Mouse (Mus musculus) forebrain, embryonic 10.5 days (tissue): ENCODE results near the gene Cacng8. TPM values are rescaled to one million over a fixed set of nuclear protein-coding genes. Genes with fewer than 3 reads are reported as not detected.

Experiments
- DNase-seq: peaks from one replicate; pipeline ENCODE4 v3.0.0-alpha.2; 2017; ENCODE audit warnings: low spot score; ENCODE audit errors: extremely low spot score
- H3K27ac ChIP-seq: fragments of 300-500 bp; sonication (generic); 2 replicates; pipeline ENCODE4 v1.5.1; 2016; ENCODE audit warnings: mild to moderate bottlenecking
- H3K27me3 ChIP-seq: fragments of 300-500 bp; sonication (generic); 2 replicates; pipeline ENCODE4 v1.6.1; 2016; ENCODE audit warnings: mild to moderate bottlenecking; ENCODE audit not compliant: poor library complexity, severe bottlenecking
- H3K36me3 ChIP-seq: fragments of 300-500 bp; sonication (generic); replicated peaks from 2 replicates; pipeline ENCODE4 v1.6.1; 2016; ENCODE audit warnings: mild to moderate bottlenecking, moderate library complexity
- H3K4me1 ChIP-seq: fragments of 300-500 bp; sonication (generic); 2 replicates; pipeline ENCODE4 v1.6.1; 2016
- H3K4me3 ChIP-seq: fragments of 300-500 bp; sonication (generic); 2 replicates; pipeline ENCODE4 v1.5.1; 2016; ENCODE audit warnings: mild to moderate bottlenecking, moderate library complexity
- H3K9me3 ChIP-seq: fragments of 300-500 bp; sonication (generic); 2 replicates; pipeline ENCODE4 v1.6.1; 2016; ENCODE audit warnings: mild to moderate bottlenecking, moderate library complexity
- WGBS: fragments of 180-500 bp; shearing (Covaris S2); methylation state at CpG from one replicate; pipeline ENCODE4 v1.1.7; 2016; 5-methylcytosine and 5-hydroxymethylcytosine counted together
- polyA plus RNA-seq: library from polyadenylated mRNA; unstranded; fragments of >200 nt; fragmentation: Nextera tagmentation; extraction: Ambion mirVana; gene quantifications from 2 replicates; pipeline ENCODE4 v1.2.1, GENCODE M21; 2016

Gene Cacng8
- polyA plus RNA-seq, 1 experiment from 2014 or later: 6.7 TPM

DNA sequence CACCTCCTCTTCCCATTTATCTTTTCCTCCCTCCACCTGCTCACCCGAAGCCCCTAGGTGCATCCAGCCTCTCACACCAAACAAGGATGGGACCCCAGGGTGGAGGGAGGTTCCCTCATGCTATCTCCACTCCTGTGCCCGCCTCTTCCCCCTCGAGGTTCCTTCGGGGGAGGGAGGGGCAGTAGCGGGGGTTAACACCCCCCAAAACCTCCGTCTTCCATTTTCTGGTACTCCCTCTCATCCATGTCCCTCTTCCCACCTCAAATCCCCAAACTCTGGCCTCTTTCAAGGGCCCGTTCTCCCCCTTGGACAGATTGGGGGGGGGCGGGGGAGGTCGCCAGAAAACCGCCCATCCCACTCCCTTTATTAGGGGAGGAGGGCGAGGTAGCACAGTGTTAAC is 22.9 kb upstream of the Cacng8 start:
- Histone ChIP-seq H3K9me3 (no peaks in the 10 kb centered on the region), H3K4me1 (peaks cover 26% of the 10 kb centered on the region), H3K27me3 (peaks cover 40% of the 10 kb centered on the region), H3K4me3 (peak overlapping the region; percentile 26; the same call in 1 of the 2 replicates), H3K36me3 (peaks cover 40% of the 10 kb centered on the region), H3K27ac (no peak overlapping the region)
- WGBS: 6% methylated on average over 11 of the region's 11 CpGs
- no peak for DNase-seq

- Histone ChIP-seq H3K36me3 (peaks cover 39% of the 10 kb centered on the region), H3K27ac (no peak overlapping the region), H3K27me3 (peaks cover 40% of the 10 kb centered on the region), H3K9me3 (no peaks in the 10 kb centered on the region), H3K4me1 (peaks cover 26% of the 10 kb centered on the region), H3K4me3 (no peak overlapping the region)
- no peak for DNase-seq
- WGBS: 24% methylated on average over 12 of the region's 12 CpGs
These were observed 22.2 kb upstream of the Cacng8 start for GRCm38 (mm10) chr7:3368311-3368710.

DNA sequence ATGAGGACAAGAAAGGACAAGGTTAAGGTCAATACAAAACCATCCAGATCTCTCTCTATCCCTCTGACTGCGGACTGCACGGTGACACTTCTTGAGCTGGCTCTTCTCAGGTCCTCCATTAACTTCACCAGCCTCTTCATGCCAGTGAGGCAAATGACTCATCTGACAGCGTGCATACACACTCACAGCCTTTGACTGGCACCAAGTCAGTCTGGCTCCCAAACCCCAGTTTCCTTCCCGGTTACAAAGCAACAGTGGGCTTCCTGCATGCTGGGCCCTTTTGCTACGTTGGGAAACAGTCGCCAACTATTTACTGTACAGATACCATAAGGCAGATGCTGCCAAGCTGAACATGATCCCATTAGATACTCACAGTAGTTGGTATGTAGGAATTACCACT is 21.3 kb upstream of the Cacng8 start:
- H3K36me3 ChIP-seq: peaks cover 31% of the 10 kb centered on the region
- no peak overlapping the region for H3K27ac ChIP-seq
- H3K4me1 ChIP-seq: peaks cover 26% of the 10 kb centered on the region
- no peak for DNase-seq
- no peaks in the 10 kb centered on the region for H3K9me3 ChIP-seq
- 81% methylated on average over 6 of the region's 6 CpGs for WGBS
- H3K4me3 ChIP-seq: no peak overlapping the region
- H3K27me3 ChIP-seq: peaks cover 40% of the 10 kb centered on the region

GRCm38 (mm10) chr7:3370407-3370806 is 20.1 kb upstream of the Cacng8 start:
- H3K36me3 ChIP-seq: peaks cover 18% of the 10 kb centered on the region
- 66% methylated on average over 4 of the region's 4 CpGs for WGBS
- H3K4me1 ChIP-seq: peaks cover 26% of the 10 kb centered on the region
- H3K27me3 ChIP-seq: peaks cover 31% of the 10 kb centered on the region
- no peak for DNase-seq
- no peak overlapping the region for H3K27ac ChIP-seq
- no peak overlapping the region for H3K4me3 ChIP-seq
- no peaks in the 10 kb centered on the region for H3K9me3 ChIP-seq

DNA sequence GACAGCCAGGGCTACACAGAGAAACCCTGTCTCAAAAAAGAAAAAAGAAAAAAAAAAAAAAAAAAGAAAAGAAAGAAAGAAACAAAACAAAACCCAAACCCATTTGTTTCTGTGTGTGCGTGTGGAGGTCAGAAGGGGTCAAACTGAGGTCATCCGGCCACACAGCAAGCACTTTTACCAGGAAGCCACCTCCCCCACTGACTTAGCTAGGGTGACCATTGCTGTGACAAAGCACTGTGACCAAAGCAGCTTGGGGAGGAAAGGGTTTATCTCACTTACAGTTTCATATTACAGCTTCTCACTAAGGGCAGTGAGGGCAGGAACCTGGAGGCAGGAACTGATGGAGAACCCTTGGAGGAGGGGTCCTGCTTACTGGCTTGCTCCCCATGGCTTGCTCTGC is 18.1 kb upstream of the Cacng8 start:
- Histone ChIP-seq H3K27me3 (peaks cover 11% of the 10 kb centered on the region), H3K36me3 (no peaks in the 10 kb centered on the region), H3K9me3 (no peaks in the 10 kb centered on the region), H3K4me3 (no peak overlapping the region), H3K27ac (no peak overlapping the region), H3K4me1 (peaks cover 7% of the 10 kb centered on the region)
- DNase-seq: no peak
- WGBS: 69% methylated on average over 2 of the region's 2 CpGs

DNA sequence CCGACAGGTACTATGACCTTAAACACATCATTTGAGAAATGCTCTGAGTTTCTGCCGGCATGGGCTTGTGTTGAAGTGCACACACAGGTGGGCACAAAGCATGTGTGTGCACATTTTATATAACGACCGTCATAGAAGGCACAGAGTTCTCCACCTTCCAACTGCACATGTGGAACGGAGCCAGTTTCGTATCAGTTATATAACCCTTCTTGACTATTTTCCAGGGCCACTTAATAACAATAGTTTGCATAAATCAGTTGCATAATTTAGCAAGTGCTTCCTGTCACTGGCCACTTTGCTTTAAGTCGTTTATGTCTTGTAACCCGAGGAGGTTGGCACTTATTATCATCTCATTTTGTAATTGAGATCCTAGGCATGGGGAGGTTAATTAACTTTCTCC is 16.7 kb upstream of the Cacng8 start:
- 91% methylated on average over 8 of the region's 8 CpGs for WGBS
- no peak overlapping the region for H3K27ac ChIP-seq
- no peaks in the 10 kb centered on the region for H3K36me3 ChIP-seq
- no peaks in the 10 kb centered on the region for H3K27me3 ChIP-seq
- H3K9me3 ChIP-seq: no peaks in the 10 kb centered on the region
- H3K4me1 ChIP-seq: no peaks in the 10 kb centered on the region
- no peak overlapping the region for H3K4me3 ChIP-seq
- no peak for DNase-seq

GRCm38 (mm10) chr7:3376831-3377230 is 13.7 kb upstream of the Cacng8 start:
- no peaks in the 10 kb centered on the region for H3K36me3 ChIP-seq
- H3K4me1 ChIP-seq: no peaks in the 10 kb centered on the region
- WGBS: 55% methylated on average over 4 of the region's 4 CpGs
- no peaks in the 10 kb centered on the region for H3K27me3 ChIP-seq
- no peaks in the 10 kb centered on the region for H3K9me3 ChIP-seq
- H3K4me3 ChIP-seq: no peak overlapping the region
- no peak overlapping the region for H3K27ac ChIP-seq
- DNase-seq: no peak

DNA sequence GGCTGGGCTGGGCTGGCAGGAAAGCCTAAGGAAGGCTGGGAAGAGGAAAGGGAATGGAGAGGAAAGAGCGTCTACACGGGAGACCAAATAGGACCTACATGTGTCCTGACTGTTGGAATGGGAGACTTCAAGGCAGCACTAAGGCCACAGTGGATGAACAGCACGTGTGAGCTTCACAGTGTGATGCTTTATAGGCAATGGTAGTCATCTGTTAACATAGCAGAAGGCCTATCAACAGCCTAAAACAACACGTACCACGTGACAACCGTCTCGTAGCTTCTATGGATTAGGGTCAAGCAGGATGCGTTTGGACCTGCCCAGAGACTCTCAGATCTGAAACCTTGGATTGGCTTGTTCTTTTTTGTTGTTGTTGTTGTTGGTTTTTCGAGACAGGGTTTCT is 8.4 kb upstream of the Cacng8 start:
- DNase-seq: no peak
- H3K4me3 ChIP-seq: no peak overlapping the region
- H3K36me3 ChIP-seq: no peaks in the 10 kb centered on the region
- H3K27me3 ChIP-seq: no peaks in the 10 kb centered on the region
- 86% methylated on average over 9 of the region's 9 CpGs for WGBS
- H3K9me3 ChIP-seq: no peaks in the 10 kb centered on the region
- H3K27ac ChIP-seq: no peak overlapping the region
- H3K4me1 ChIP-seq: no peaks in the 10 kb centered on the region

DNA sequence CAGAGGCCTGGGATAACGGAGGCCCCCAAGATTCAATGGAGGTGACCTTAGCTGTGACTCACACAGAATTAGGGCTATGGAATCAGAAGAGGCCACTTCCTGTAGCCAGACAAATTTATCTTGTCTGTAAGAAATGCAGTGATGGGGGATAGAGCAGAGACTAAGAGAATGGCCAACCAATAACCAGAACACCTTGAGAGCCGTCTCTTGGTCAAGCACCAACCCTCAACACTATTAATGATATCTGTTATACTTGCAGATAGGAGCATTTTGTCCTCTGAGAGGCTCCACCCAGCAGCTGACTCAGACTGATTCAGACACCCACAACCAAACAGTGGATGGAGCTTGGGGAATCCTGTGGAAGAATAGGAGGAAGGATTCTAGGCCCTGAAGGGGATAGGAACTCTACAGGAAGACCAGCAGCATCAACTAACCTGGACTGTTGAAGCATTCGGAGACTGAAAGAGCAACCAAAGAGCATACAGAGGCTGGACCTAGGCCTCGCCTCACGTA is 5.6 kb upstream of the Cacng8 start:
- Histone ChIP-seq H3K27me3 (no peaks in the 10 kb centered on the region), H3K27ac (no peak overlapping the region), H3K4me3 (no peak overlapping the region), H3K4me1 (peaks cover 14% of the 10 kb centered on the region), H3K9me3 (no peaks in the 10 kb centered on the region), H3K36me3 (no peaks in the 10 kb centered on the region)
- no peak for DNase-seq
- 96% methylated on average over 5 of the region's 5 CpGs for WGBS

DNA sequence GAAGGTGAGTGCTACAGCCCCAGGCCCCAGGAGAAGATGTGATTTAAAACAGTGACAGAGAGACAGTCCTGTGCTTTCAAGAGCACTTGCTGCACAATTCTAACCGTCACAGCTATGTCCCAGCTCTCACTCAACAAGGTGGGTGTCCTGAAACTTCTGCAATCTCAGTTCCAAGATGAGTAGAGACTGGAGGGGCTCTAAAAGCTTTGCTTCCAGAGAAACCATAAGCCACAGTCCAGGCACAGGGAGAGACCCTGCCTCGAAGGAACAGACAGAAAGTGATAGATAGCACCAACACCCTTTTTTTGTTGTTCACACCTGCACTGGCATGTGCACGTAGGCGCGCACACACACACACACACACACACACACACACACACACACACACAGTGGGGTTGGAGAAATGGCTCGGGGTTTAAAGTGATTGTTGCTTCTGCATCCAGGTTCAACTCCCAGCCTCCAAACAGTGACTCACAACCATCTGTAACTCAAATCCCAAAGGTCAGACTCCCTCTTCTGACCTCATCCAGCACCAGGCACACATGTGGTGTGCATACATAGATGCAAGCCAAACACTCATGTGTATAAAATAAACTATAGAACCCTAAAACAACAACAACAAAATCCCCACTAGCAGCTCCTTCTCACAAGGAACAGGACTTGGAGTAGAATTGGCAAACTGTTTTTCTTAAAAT is 4.3 kb upstream of the Cacng8 start:
- H3K4me1 ChIP-seq: peaks cover 27% of the 10 kb centered on the region
- DNase-seq: no peak
- H3K27me3 ChIP-seq: no peaks in the 10 kb centered on the region
- no peak overlapping the region for H3K4me3 ChIP-seq
- no peaks in the 10 kb centered on the region for H3K36me3 ChIP-seq
- WGBS: 84% methylated on average over 6 of the region's 6 CpGs
- no peaks in the 10 kb centered on the region for H3K9me3 ChIP-seq
- no peak overlapping the region for H3K27ac ChIP-seq

- no peak overlapping the region for H3K27ac ChIP-seq
- H3K4me3 ChIP-seq: no peak overlapping the region
- no peak for DNase-seq
- H3K9me3 ChIP-seq: no peaks in the 10 kb centered on the region
- WGBS: 88% methylated on average over 18 of the region's 18 CpGs
- H3K27me3 ChIP-seq: no peaks in the 10 kb centered on the region
- H3K4me1 ChIP-seq: peaks cover 42% of the 10 kb centered on the region
- H3K36me3 ChIP-seq: no peaks in the 10 kb centered on the region
These were observed 2.7 kb upstream of the Cacng8 start for GRCm38 (mm10) chr7:3387761-3388160.

DNA sequence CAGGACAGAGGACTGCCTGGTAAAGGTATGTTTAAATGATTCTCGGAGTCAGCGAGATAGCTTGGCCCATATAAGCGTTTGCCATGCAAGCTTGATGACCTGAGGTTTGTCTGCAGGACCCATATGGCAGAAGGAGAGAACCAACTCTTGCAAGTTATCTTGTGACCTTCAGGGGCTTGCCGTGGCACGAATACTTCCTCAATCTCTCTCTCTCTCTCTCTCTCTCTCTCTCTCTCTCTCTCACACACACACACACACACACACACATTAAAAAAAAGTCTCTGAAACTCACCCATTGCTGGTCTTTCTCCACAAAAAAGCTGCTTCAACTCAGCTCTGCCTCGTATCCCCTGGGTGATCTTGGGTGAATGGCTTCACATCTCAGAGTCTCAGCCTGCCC is 1.6 kb upstream of the Cacng8 start:
- Histone ChIP-seq H3K4me3 (peak overlapping the region; percentile 56; the same call in 1 of the 2 replicates), H3K27me3 (no peaks in the 10 kb centered on the region), H3K4me1 (peaks cover 48% of the 10 kb centered on the region), H3K9me3 (peaks cover under 1% of the 10 kb centered on the region; the same call in 1 of the 2 replicates), H3K36me3 (peaks cover 2% of the 10 kb centered on the region), H3K27ac (no peak overlapping the region)
- no peak for DNase-seq
- whole genome bisulfite sequencing: 64% methylated on average over 6 of the region's 6 CpGs

DNA sequence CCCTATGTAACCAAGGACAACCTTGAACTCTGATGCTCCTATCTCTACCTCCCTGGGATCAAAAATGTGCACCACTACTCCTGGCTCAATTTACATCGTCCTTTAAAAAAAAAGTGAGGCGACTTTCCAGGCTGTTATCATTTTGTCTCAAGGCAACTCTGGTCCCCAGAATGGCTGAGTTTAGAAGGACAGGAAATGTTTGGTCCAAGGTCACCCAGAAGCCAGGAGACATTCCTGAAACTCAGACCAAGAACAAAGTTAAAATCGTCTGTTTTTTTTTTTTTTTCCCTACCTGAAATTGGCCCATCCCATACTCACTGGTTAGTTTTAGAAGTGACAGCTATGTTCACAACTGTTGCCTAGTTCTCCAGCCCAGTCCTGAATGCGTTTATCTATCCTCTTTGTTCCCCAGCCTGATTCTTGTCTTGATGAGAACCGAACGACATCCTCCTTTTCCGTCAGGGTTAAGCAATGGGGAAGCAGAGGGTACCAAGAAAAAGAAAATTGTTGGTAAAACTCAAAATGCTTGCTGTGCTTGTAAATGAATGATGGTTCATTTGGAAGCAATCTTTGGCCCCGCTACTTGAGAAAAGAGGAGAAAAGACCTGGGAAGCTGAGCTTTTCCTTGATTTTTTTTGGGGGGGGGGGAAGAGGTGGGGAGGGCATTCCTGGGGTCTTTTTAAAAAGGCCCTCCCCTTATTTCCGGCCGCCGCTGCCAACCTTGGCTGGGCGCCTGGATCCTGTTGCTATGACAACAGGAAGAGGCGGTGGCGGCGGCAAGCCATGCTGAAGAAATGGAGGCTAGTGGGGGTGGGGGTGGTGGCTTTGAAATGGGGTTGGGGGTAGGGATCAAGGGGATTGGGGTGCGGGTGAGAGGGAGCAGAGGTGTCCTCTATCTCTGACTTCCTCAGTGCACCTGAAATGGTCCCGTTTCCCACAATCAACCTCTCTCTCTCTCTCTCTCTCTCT is 755 bp upstream of the Cacng8 start:
- peaks cover 6% of the 10 kb centered on the region; the same call in 1 of the 2 replicates for H3K9me3 ChIP-seq
- no peaks in the 10 kb centered on the region for H3K27me3 ChIP-seq
- peak; percentile 63 for DNase-seq
- H3K27ac ChIP-seq: peak overlapping the region; percentile 85
- 3% methylated on average over 16 of the region's 17 CpGs for WGBS
- peaks cover 10% of the 10 kb centered on the region for H3K36me3 ChIP-seq
- H3K4me3 ChIP-seq: peak overlapping the region; percentile 56
- peaks cover 48% of the 10 kb centered on the region for H3K4me1 ChIP-seq
